Mouse (Mus musculus) C2C12 (cell line): ENCODE data around the gene 5730522E02Rik.

Experiments used
- CTCF ChIP-seq: IDR thresholded peaks from one replicate; pipeline ENCODE4 v1.5.1; 2011; ENCODE audit not compliant: control insufficient read depth, insufficient read depth, insufficient read length
- MYOD1 ChIP-seq: IDR thresholded peaks from one replicate; pipeline ENCODE4 v1.6.1; 2011; ENCODE audit warnings: low read depth; ENCODE audit not compliant: control insufficient read depth, insufficient read length

- TF ChIP-seq CTCF = no peak
- no peak for TF ChIP-seq MYOD1
These were observed 81.5 kb downstream of the 5730522E02Rik start for GRCm38 (mm10) chr11:26129054-26129453.
